Mouse (Mus musculus) heart, embryonic 15.5 days (tissue): ENCODE measurements around the gene Gm10663. TPM values are rescaled to one million over a fixed set of nuclear protein-coding genes. Genes with fewer than 3 reads are reported as not detected.
A peak's percentile ranks its signal among the peaks of the same experiment; 100 is the strongest.

Source experiments
- ATAC-seq: fragments of 200-750 bp; cut with Nextera tagmentation; replicated peaks from 2 replicates; pipeline ENCODE4 v1.8.0; 2017; ENCODE audit warnings: low read depth, moderate TSS enrichment; ENCODE audit not compliant: insufficient number of reproducible peaks, insufficient read depth, low FRiP score
- H3K27ac ChIP-seq: fragments of 300-500 bp; sonication (generic); 2 replicates; pipeline ENCODE4 v1.5.1; 2015; ENCODE audit warnings: mild to moderate bottlenecking, inconsistent platforms
- H3K27me3 ChIP-seq: fragments of 300-500 bp; sonication (generic); 2 replicates; pipeline ENCODE4 v1.6.1; 2015; ENCODE audit warnings: inconsistent platforms
- H3K36me3 ChIP-seq: fragments of 300-500 bp; sonication (generic); 2 replicates; pipeline ENCODE4 v1.6.1; 2015; ENCODE audit warnings: mild to moderate bottlenecking, inconsistent platforms
- H3K4me1 ChIP-seq: fragments of 300-500 bp; sonication (generic); replicated peaks from 2 replicates; pipeline ENCODE4 v1.6.1; 2015; ENCODE audit warnings: inconsistent platforms
- H3K4me2 ChIP-seq: fragments of 300-500 bp; sonication (generic); 2 replicates; pipeline ENCODE4 v1.6.1; 2015; ENCODE audit warnings: inconsistent platforms, mild to moderate bottlenecking, moderate library complexity
- H3K4me3 ChIP-seq: fragments of 300-500 bp; sonication (generic); 2 replicates; pipeline ENCODE4 v1.5.1; 2015; ENCODE audit warnings: mild to moderate bottlenecking, inconsistent platforms
- H3K9ac ChIP-seq: fragments of 300-500 bp; sonication (generic); 2 replicates; pipeline ENCODE4 v1.6.1; 2015; ENCODE audit warnings: mild to moderate bottlenecking, inconsistent platforms
- H3K9me3 ChIP-seq: fragments of 300-500 bp; sonication (generic); replicated peaks from 2 replicates; pipeline ENCODE4 v1.6.1; 2016; ENCODE audit warnings: inconsistent platforms
- WGBS: fragments of 180-500 bp; shearing (Covaris S2); methylation state at CpG from one replicate; pipeline ENCODE4 v1.1.7; 2015; ENCODE audit warnings: mixed read lengths; 5-methylcytosine and 5-hydroxymethylcytosine counted together
- polyA plus RNA-seq: library from polyadenylated mRNA; unstranded; fragments of >200 nt; fragmentation: Nextera tagmentation; extraction: Ambion mirVana; gene quantifications from 2 replicates; pipeline ENCODE4 v1.2.1, GENCODE M21; 2015

Gm10663 gene
- polyA plus RNA-seq, result not detected in 2 replicates

DNA sequence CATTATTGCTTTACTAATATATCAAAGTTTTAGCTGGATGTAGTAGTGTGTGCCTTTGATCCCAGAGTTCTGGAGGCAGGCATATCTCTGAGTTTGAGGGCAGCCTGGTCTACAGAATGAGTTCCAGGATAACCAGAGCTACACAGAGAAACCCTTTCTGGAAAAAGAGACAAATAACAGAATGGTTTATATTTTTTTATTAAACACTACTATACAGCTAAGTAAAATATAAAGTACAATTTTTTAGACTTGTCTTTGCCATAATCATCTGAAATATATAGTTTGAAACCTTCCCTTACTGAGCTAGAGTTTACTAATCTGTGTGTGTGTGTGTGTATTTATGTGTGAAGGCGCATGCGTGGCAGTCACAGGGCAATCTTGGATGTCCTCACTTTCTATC lies at the start of gene Gm10663:
Gm10663 (plus strand) TSS at position 301 of the 400 bp plus-strand sequence.
- H3K27me3 ChIP-seq, result no peaks in the 10 kb centered on the region
- no peak within 1 kb of the TSS for H3K9ac ChIP-seq
- H3K27ac ChIP-seq, result no peak within 1 kb of the TSS
- H3K4me3 ChIP-seq, result no peak within 1 kb of the TSS
- WGBS, result 82% methylated on average over 2 of the region's 2 CpGs
- no peaks in the 10 kb centered on the region for H3K36me3 ChIP-seq
- H3K4me2 ChIP-seq, result no peak within 1 kb of the TSS
- no peak for ATAC-seq
- no peaks in the 10 kb centered on the region for H3K4me1 ChIP-seq
- no peaks in the 10 kb centered on the region for H3K9me3 ChIP-seq

DNA sequence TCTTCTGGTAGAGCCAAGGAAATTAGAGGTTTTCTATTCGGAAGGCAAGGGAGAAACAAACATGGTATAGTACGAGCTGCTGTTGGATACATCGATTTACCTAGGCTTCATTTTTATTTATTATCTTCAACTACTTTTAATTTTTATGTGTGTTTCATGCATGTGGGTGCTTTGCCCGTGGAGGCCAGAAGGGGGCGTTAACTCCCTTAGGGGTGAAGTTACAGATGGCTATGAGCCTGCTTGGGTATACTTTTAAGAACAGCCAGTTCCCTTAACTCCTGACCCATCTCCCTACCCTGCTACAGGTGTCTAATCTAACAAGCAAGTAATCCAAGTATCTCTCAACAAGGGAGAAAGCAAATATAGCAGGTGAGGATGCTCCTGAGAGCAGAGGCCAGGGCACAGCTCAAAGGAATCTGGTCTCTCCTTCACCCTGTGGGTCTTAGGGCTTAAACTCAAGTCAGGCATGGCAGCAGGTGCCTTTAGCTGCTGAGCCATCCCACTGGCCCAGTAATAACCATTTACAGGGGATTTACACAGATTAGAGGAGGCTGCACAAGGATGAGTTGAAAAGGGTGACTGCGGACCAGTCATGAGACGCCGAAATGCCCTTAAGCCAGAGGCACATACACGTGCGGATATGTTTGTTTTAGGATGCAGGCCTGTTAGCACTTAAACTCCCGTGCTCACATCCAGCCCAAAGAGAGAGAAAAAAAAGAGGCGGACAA lies 45.7 kb upstream of the Gm10663 start:
- H3K36me3 ChIP-seq, result no peaks in the 10 kb centered on the region
- H3K27me3 ChIP-seq, result no peaks in the 10 kb centered on the region
- H3K9ac ChIP-seq, result no peak overlapping the region
- ATAC-seq, result no peak
- no peak overlapping the region for H3K4me2 ChIP-seq
- 79% methylated on average over 12 of the region's 12 CpGs for WGBS
- no peak overlapping the region for H3K4me3 ChIP-seq
- no peaks in the 10 kb centered on the region for H3K9me3 ChIP-seq
- no peak overlapping the region for H3K27ac ChIP-seq
- no peaks in the 10 kb centered on the region for H3K4me1 ChIP-seq

DNA sequence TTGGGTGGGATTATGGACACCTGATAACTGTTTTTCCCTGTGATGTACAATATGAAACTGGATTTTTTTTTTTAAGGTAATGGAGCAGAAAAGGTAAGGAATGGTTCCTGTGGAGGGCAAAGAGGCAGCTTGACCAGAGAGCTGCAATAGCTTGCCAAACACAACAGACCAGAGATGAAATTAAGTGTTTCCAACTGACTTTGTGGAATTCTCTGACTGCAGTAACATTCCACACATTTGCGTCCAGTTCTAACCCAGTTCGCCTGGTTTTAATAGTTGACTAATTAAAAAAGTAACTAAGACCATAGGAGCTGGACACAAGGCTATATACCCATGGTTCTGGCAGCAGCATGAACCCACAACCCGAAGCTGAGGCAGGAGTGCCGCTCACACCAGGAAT lies 45.1 kb upstream of the Gm10663 start:
- H3K9me3 ChIP-seq, result no peaks in the 10 kb centered on the region
- WGBS, result 81% methylated on average over 4 of the region's 4 CpGs
- no peak for ATAC-seq

DNA sequence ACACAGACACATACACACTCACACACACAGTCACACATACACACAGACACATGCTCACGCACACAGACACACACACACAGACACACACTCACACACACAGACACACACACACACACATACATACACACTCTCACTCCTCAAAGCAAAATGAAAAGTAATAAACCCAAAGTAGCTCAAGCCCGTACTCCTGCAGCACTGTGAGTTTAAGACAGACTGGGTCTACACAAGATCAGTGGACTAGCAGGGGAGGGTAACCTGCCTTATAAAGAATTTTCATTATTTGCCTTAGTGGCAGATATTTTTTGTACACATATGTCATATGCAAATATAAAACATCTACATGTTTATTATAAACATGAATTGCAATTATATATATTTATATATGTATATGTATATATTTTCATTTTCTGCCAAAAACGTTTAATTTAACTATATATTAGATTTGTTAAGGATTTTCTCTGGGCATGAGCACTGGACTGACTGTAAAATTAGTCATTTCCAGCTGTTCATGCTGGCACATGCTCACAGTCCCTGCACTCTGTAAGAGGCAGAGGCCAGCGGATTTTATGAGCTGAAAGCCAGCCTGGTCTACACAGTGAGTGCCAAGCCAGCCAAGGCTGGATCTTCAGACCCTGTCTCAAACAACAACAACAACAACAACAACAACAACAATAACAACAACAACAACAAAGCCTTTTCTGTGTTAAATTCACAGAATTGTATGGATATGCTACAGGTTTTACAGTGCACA lies 43.9 kb upstream of the Gm10663 start:
- 70% methylated on average over 4 of the region's 4 CpGs for WGBS
- no peak overlapping the region for H3K4me3 ChIP-seq
- peaks cover 2% of the 10 kb centered on the region; the same call in 1 of the 2 replicates for H3K4me1 ChIP-seq
- no peak overlapping the region for H3K27ac ChIP-seq
- no peaks in the 10 kb centered on the region for H3K27me3 ChIP-seq
- H3K4me2 ChIP-seq, result no peak overlapping the region
- no peaks in the 10 kb centered on the region for H3K36me3 ChIP-seq
- no peak for ATAC-seq
- H3K9me3 ChIP-seq, result no peaks in the 10 kb centered on the region
- H3K9ac ChIP-seq, result no peak overlapping the region

More for the DNA sequence above, 45.1 kb upstream of the Gm10663 start:
- H3K27me3 ChIP-seq, result no peaks in the 10 kb centered on the region
- no peak overlapping the region for H3K27ac ChIP-seq
- no peak overlapping the region for H3K9ac ChIP-seq
- no peak overlapping the region for H3K4me3 ChIP-seq
- no peaks in the 10 kb centered on the region for H3K4me1 ChIP-seq
- no peak overlapping the region for H3K4me2 ChIP-seq
- no peaks in the 10 kb centered on the region for H3K36me3 ChIP-seq

DNA sequence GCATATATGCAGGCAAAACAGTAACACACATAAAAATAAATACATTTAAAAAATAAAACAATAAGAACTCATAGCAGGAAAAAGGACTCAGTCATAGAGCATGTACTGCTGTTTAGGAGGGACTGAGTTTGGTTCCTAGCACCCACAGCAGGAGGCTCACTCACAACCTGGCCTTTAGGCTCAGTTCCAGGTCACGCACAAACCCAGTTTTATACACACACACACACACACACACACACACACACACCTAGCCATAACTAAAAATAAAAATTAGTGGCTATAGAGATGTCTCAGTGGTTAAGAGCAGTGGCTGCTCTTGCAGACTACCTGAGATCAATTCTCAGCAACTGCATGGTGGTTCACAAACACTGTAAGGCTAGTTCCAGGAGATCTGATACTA lies 42.7 kb upstream of the Gm10663 start:
- H3K4me2 ChIP-seq, result no peak overlapping the region
- H3K36me3 ChIP-seq, result no peaks in the 10 kb centered on the region
- no peaks in the 10 kb centered on the region for H3K27me3 ChIP-seq
- H3K4me1 ChIP-seq, result peaks cover 2% of the 10 kb centered on the region; the same call in 1 of the 2 replicates
- H3K4me3 ChIP-seq, result no peak overlapping the region
- H3K9me3 ChIP-seq, result no peaks in the 10 kb centered on the region
- H3K9ac ChIP-seq, result no peak overlapping the region
- no peak for ATAC-seq
- 94% methylated on average over 1 of the region's 1 CpGs for WGBS
- H3K27ac ChIP-seq, result no peak overlapping the region

DNA sequence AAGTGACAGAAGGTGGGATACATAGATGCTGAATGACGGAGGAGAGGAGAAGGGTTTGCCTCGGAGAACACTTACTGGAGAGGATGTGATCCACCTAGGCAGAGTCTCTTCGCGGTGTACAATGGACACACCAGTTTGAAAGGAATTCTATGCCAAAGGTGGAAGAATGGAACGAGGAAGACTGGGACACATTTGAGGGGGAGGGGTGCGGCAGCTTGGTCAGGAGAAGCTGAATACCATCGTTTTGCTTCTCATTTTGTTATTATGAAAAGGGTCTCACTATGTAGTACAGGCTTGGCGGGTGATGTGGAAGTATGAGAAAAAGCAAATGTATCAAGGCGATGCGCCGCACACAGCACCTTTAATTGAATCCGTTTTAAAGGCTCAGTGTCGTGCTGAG lies 41.8 kb upstream of the Gm10663 start:
- Histone ChIP-seq H3K27me3 (no peaks in the 10 kb centered on the region), H3K27ac (no peak overlapping the region), H3K9me3 (no peaks in the 10 kb centered on the region), H3K4me3 (no peak overlapping the region), H3K36me3 (no peaks in the 10 kb centered on the region), H3K4me1 (peaks cover 2% of the 10 kb centered on the region), H3K9ac (no peak overlapping the region), H3K4me2 (no peak overlapping the region)
- WGBS, result 83% methylated on average over 13 of the region's 13 CpGs
- no peak for ATAC-seq

DNA sequence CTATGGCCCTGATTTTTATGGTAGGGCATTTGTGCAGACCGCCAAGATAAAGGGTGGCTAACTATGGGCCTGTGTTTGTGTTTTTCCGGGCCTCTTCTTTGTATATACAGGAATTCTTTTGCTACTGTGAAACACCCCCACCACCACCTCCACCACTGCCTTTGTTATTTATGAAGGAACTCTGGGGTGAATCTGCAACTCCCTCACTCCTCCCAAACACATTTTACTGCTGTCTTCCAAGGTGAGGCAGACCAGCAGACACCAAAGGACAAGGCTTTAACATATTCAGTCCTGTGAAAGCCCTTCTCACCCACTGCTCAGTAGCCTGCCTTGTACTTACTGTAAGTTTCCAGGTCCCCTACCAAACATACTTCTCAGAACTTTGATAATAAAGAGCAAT lies 40.7 kb upstream of the Gm10663 start:
- no peak overlapping the region for H3K4me2 ChIP-seq
- ATAC-seq, result no peak
- H3K9ac ChIP-seq, result no peak overlapping the region
- H3K36me3 ChIP-seq, result no peaks in the 10 kb centered on the region
- WGBS, result 54% methylated on average over 2 of the region's 2 CpGs
- H3K4me1 ChIP-seq, result peaks cover 2% of the 10 kb centered on the region
- no peak overlapping the region for H3K4me3 ChIP-seq
- H3K27me3 ChIP-seq, result no peaks in the 10 kb centered on the region
- H3K27ac ChIP-seq, result no peak overlapping the region
- H3K9me3 ChIP-seq, result no peaks in the 10 kb centered on the region

DNA sequence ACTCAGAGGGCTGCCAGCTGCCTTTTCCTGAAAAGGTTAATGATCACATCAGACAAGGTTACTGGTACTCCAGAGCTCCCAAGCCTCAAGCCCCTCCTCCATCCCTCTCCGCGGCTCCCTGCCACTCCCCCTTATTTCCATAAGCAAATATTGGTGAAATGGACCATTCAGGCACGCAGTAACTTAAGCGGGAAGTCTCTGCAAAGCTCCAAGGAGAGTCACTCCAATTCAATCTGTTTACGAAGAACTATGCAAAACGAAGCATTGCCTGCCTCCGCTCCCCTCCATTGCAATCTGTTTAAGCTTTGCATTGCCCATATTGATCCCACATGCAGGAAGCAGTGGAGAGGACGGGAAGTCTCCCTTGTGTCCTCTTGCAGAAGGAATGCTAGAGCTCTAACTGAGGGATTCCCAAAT lies 37.7 kb upstream of the Gm10663 start, which contains the start of gene Apela:
Apela (minus strand) TSS at position 220 of the 417 bp plus-strand sequence.
- H3K4me1 ChIP-seq, result peaks cover 2% of the 10 kb centered on the region
- H3K9me3 ChIP-seq, result no peaks in the 10 kb centered on the region
- peak within 1 kb of the TSS; percentile 47 for H3K4me3 ChIP-seq
- H3K27ac ChIP-seq, result no peak within 1 kb of the TSS
- peak; percentile 62; the same call in 1 of the 2 replicates for ATAC-seq
- H3K36me3 ChIP-seq, result no peaks in the 10 kb centered on the region
- H3K4me2 ChIP-seq, result peak within 1 kb of the TSS; percentile 78
- H3K9ac ChIP-seq, result no peak within 1 kb of the TSS
- no peaks in the 10 kb centered on the region for H3K27me3 ChIP-seq
- WGBS, result 2% methylated on average over 8 of the region's 8 CpGs

DNA sequence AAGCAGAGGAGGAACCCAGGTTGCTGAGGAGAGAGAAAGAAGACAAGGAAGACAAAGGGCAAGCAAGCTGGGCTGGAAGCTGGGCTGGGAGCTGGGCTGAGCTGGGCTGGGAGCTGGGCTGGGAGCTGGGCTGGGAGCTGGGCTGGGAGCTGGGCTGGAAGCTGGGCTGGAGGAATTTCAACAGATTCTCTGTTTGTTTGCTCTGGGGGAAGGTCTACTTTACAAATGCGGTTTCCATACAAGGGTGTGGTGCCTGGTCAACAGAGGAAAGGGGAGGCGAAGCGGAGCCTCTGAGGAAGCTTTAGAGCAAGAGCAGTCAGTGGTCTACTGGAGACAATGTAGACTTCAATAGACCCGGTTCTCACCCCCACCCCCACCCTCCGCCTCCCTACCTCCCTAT lies 28.3 kb upstream of the Gm10663 start:
- Histone ChIP-seq H3K27ac (no peak overlapping the region), H3K4me3 (no peak overlapping the region), H3K9ac (no peak overlapping the region), H3K4me1 (no peaks in the 10 kb centered on the region), H3K4me2 (no peak overlapping the region), H3K36me3 (no peaks in the 10 kb centered on the region), H3K9me3 (no peaks in the 10 kb centered on the region), H3K27me3 (no peaks in the 10 kb centered on the region)
- 51% methylated on average over 5 of the region's 5 CpGs for WGBS
- ATAC-seq, result no peak

DNA sequence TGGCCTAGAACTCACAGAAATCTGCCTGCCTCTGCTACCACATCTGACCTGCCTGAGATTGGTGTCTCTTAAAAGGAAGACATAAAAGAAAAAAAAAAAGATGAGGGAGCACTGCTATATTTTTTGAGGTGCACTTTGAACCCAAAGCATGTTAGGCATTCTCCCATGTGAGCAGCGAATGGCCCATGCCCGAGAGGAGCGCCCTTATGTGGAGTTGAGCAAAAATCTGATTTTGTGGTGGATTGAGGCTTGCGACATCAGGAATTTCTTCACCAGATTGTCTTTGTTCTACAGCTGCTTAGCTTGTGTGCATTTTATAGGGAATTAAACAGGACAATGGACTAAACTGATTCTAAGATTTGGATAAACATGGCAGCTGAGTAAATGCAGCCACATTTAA lies 27.6 kb upstream of the Gm10663 start:
- H3K9me3 ChIP-seq, result no peaks in the 10 kb centered on the region
- H3K27ac ChIP-seq, result no peak overlapping the region
- no peaks in the 10 kb centered on the region for H3K36me3 ChIP-seq
- H3K4me1 ChIP-seq, result no peaks in the 10 kb centered on the region
- H3K4me3 ChIP-seq, result no peak overlapping the region
- no peaks in the 10 kb centered on the region for H3K27me3 ChIP-seq
- H3K9ac ChIP-seq, result no peak overlapping the region
- WGBS, result 91% methylated on average over 4 of the region's 4 CpGs
- H3K4me2 ChIP-seq, result no peak overlapping the region
- ATAC-seq, result no peak

DNA sequence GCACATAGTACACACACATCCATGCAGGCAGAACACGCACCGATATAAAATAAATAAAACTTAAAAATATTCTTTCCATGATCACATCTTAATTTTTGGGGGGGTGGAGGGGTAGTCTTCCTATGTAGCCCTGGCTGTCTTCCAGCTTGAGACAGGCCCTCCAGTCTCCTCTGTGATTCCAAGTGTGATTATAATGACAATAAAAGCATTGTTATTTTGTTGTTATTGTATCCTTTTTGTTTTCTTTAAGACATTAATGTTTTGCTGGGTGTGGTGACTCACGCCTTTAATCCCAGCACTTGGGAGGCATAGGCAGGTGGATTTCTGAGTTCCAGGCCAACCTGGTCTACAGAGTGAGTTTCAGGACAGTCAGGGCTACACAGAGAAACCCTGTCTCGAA lies 27.0 kb upstream of the Gm10663 start:
- Histone ChIP-seq H3K4me3 (no peak overlapping the region), H3K4me1 (no peaks in the 10 kb centered on the region), H3K36me3 (no peaks in the 10 kb centered on the region), H3K9ac (no peak overlapping the region), H3K27ac (no peak overlapping the region), H3K9me3 (no peaks in the 10 kb centered on the region), H3K4me2 (no peak overlapping the region), H3K27me3 (no peaks in the 10 kb centered on the region)
- ATAC-seq, result no peak
- 83% methylated on average over 4 of the region's 4 CpGs for WGBS
